Mouse (Mus musculus) fibroblast of lung, adult 2 months (primary cell): ENCODE data around the gene Naaladl2.

ENCODE experiments used
- DNase-seq: peaks from one replicate; pipeline ENCODE4 v3.0.0-alpha.2; 2011; ENCODE audit warnings: low read depth

Gene Naaladl2

DNA sequence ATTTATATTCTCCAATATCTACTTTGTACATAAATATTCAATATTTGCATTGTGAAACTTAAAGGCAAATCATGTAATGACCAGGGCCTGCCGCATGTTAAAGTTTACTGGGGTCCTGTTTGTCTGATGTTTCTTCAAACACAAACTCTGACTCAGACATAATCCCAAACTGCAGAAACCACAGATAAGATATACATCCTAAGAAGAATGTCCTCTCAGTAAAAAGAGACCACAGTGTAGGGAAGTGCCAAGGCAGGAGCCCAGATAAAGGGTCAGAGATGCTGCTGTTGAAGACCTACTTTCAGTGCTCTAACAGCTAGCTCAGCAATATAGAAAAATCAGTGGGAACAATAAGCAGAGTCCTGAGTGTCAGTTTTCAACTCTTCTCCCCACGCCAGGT lies 201.9 kb downstream of the Naaladl2 start:
- no peak for DNase-seq

DNA sequence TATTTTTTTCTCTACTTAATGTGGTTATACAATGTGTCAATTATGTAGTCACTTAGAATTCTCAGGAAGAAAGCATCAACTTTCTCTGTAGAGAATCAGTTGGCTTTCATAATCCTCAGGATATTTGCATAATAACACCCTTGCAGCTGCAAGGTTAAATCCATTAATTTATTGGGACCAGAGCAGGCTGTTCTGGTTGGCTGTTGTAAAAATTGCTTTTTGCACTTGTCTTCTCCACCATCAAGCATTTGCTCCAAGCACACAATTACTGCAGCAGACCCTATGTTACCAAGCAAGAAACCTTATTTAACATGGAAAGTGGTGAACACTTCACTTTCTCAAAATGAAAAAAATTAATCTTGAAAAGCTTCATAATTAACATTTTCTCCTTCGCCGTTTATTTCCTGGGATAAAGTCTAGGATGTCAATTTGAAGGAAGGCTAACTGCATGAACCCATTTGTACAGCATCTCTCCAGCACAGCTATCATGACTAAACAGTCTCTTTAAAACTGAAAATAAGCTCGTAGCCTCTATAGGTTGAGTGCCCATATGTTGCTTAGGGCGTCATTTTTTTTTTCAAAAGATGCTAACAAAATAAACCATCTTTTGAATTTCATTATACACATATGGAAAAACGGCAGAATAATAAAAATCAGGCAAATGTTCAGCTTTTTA lies 205.4 kb downstream of the Naaladl2 start:
- DNase-seq, result no peak

DNA sequence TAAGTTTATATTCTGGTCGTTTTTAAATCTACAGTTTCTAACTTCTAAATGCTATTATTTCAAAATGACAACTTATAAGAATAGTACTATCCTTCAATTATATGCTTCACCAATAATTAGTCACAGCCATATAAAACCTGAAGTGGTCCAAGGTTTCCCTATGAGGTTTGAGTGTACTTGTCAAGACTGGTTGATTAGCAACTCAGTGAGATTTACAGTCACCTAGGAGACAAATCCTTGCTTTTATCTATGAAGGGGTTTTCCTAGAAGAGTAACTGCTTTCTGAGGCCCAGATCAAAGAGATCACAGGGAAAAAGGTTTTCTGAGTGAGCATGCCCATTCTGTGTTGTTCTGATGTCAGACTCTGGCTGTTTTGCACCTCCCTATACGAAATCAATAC lies 222.2 kb downstream of the Naaladl2 start:
- no peak for DNase-seq

DNA sequence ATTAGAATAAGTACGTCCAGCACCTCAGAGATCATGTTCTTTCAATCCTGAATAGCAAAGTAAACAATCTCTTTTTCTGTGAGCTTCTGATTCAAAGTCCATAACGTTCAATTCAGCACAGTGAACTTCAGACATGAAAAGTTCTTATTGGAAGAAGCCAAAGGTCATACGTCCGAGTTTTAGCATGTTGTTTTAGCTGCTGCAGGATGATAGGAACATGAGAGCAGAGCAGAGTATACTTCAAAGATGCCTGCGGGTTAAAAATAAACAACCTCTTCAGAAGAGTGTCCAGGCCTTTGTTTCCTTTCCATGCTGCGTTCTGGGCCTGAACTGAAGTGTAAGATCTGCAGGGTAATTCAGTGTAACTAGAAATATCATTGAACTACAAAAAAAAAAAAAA lies 222.7 kb downstream of the Naaladl2 start:
- no peak for DNase-seq

DNA sequence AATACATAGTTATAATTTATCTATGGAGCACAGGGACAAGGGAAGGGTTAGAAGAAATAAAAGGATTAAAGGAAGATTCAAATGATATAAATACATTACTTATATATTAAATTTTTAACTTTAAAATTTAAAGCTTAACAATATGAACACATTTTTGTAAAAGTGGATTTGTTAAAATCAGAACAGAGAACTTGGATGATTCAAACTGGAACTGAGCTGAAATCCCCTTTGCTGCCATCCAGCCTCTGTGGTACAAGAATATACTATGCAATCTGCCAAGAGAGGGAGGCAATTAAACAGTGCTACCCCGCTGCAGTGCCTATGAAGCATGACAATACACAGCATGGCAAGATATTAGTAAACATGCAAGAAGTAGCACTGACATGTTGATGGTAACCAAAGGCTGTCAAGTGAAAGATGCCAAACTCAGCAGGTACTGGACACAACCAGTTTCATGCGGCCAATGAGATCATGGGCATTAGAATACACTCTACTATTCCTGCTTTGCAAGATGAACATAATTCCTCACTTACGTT lies 238.6 kb downstream of the Naaladl2 start:
- DNase-seq, result no peak

DNA sequence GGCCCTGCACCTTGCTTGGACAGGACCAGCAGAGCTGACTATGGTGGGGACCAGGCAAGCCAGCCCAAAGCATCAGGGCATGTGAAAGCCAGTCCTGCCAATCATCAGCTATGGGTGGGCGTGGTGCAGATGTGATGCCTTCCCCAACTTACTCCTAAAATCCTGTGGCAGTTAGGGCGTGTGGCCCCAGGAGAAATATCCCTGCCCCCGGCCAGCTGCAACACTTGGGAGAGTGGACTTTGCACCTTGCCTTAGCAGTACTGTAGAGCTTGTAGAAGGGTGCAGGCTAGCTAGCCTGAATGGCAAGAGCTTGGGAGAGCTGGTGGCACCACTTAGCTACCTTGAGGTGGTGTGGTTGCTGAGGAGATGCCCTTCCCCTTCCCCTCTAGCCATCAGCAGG lies 255.3 kb downstream of the Naaladl2 start:
- DNase-seq, result no peak

DNA sequence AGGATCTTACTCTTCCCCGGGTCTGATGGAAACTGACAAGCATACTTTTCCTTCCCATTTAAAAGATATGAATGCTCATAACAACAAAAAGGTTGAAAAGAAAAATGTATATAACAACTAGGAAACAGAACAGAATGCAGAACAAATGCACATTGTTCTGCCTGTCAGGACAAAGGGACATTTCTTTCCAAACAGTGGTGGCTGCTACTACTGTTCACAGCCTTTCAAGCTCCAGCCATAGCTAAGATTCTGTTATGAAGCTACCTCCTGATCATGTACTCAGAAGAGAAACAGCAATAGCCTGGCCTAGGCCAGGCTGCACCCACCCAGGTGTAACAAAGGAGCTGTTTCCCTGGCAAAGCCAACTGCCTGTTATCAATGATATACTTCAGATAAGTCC lies 271.8 kb downstream of the Naaladl2 start:
- DNase-seq, result no peak

DNA sequence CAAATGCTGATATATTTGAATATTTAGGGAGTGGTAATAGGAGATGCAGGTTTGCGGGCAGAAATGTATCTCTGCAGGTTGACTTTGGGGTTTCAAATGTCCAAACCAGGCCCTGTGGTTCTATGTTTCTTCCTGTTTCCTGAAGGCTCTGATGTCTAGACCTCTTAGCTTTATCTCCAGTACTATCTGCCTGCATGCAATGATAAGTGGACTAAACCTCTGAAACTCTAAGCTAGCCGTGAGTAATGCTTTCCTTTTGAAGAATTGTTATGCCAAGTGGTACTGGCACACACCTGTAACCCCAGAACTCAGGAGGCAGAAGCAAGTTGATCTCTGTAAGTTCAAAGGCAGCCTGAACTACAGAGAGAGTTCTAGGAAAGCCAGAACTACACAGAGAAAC lies 291.1 kb downstream of the Naaladl2 start:
- DNase-seq, result no peak

DNA sequence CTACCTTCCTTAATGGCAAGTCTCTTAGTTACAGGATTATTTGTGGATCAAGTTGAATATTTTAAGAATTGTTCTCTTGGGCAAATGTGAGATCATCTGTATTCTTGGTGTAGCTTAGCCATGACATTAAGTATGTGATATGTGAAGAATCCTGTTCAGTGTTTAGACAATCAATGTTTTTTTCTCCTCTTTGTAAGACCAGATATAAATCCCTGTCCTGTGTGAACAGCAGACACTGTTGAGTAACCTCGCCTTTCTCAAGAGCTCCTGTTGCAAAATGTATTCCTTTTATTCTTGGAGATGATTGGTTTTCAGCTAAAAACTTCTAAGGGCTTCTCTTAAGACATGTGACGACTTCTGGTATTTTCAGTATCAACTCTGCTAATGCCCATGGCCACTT lies 347.3 kb downstream of the Naaladl2 start:
- no peak for DNase-seq

DNA sequence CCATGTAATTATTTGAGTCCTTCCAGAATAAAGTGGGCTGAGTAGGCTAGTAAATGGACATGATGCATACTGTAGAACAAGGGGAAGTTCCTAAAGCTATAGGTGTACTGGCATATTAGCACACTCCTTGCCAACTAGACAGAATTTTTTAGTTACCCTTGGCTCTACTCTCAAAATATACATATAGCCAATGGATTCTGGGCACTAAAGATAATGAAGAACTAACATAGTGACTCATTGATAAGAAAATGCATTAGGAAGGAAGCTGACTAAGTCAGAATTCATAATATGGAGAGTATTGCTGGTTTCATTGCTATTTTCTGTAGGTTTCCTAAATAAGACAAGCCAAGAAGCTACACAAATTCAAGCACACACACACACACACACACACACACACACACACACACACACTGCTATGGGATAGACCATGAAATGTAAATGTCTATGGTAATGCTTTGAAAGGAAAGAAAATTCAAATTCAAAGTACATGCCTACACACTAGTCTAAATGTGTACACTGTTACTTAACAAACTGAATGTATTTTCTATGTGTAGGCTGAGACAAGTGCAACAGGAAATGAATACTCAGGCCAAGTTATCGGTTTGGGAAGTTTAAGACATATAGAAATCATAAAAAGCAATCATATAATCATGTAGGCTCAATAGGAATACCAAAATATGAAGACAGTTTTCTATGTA lies 356.5 kb downstream of the Naaladl2 start:
- no peak for DNase-seq

DNA sequence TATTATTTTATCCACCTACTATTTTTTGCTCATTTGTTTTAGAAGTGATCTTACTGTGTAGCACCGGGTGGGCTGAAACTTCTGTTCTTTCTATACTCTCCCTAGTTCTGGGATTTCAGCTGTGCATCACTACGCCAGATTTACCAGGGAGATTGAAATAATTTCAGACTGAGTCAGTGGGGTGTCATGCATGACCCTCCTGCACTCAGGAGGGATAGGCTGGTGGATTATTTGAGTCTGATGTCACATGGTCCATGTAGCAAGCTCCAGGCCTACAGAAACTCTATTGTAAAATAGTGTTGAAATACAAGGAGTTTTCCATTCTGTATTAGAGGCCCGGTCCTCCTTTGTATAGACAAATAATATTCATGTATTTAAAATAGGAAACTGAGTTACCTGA lies 360.0 kb downstream of the Naaladl2 start:
- DNase-seq, result no peak

DNA sequence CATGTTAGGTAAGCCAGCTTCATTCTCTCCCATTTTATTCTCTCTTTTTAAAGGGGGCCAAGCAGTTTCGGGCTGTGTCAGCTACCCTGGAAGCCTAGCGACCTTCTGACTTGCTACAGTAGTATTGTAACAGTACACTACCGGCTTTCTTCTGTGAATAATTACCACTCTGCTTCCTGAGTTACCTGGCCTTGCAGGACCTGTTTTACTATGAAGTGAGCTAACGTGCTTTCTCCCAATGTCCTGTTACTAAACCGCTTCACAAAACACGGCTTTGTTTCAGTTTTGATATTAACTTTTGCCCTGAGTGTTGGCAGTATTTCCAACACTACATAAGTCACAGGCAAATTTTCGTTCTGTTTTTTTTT lies 360.6 kb downstream of the Naaladl2 start:
- no peak for DNase-seq

DNA sequence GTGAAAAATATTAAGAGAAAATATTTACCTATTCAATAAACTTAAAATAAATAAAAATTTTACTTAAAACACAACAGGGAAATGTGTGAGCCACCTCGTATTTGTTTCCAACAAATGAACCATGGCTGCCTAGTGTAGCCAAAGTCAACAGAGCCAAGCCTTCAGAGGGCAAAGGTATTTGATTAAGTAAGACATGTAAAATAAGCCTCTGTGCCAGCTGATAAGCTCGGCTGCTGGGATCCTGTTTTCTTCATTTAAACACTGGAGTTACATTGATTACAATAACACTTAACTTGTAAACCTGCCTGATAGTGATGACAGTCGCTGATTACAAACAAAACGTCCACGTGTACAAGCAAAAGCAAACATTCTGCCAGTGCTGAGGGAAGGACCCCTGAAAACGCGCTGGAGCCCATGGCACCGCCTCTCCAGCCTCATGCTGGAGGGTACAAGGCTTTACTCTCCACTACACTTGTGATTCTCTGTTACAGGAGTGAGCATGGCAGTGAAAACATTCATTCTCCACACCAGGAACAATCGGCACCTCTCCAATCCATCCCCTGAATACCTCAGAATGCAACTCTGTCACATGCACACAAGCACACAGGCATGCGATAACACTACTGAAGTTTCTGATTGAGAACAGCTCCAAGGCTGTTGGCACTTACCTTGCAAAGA lies 361.1 kb downstream of the Naaladl2 start:
- DNase-seq, result no peak

DNA sequence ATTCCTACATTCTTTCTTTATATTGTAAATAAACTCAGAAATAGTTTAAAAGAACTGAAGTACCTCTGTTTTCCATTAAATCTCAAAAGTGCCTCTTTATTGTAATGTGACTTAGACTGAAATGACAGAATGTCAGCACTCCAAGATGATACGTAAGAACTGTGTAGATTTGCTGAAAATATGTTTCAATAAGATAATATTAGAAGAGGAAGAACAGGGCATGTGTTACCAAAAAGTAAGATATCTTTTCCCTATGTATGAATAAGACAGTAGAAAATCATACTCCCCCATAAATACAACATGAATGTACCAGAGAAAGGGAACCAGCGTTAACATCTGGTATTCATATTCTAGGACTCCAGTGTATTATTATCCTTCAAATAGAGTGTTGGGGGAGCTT lies 362.4 kb downstream of the Naaladl2 start:
- DNase-seq, result no peak

DNA sequence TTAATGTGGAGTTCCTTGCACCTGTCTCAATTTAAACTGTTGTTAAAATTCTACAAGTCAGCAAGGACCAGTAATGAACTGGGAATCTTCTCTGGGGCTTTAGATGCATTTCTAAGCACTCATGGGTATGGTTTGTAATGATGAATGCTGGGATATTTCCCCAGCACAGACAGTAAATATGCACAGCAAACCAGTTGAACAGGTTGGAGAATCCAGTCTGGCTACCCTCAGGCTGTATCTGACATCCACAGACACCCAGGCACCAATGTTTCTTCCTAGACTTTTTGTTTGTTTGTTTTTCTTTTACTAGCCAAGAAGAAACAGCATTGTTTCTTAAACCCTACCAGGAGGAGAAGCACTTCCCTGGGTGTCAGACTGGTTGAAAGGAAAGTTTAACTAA lies 365.6 kb downstream of the Naaladl2 start:
- DNase-seq, result no peak

DNA sequence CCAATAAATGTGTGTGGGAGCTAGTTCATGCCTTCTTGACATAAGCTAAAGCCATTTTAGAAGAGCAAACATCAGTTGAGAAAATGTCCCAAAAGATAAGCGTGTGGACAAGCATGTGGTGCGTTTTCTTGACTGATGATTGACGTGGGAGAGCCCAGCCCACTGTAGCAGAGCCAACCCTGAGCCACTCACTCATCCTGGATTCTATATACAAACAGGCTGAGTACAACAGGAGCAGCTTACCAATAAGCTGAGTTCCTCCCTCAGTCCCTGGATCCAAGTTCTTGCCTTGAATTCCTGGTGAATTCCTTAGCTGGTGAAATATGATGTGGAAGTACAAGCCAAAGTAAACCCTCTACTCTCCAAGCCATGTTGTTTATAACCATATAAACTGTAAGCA lies 395.0 kb downstream of the Naaladl2 start:
- peak; percentile 13 for DNase-seq

DNA sequence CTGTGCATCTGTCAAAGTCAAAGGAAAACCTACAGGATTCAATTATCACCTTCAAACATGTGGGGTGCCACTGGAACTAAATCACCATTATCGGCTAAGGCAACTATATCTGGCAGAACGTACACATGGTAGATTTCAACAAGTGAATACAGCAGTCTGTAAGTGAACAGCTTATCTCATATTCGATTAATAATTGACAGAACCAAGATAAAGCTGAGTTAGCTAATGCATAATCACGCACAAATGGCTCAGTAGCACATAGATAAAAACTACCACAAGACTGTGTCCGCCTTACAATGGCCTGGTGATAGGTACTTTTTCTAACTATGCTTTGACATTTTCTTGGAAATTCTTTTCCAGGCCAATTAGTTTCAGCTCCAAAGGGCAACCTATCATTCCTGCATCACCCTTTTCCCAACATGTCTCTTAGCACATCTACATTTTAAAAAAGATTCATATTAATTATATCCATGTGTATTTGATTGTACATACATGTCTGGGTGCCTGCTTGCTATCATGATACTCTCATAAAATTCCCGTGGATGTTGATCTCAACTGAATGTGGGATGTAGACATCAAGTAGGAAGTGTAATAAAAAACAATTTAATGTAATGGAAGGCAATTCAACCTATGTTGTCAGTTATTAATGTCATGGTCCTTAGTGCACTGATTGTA lies 396.7 kb downstream of the Naaladl2 start:
- no peak for DNase-seq

DNA sequence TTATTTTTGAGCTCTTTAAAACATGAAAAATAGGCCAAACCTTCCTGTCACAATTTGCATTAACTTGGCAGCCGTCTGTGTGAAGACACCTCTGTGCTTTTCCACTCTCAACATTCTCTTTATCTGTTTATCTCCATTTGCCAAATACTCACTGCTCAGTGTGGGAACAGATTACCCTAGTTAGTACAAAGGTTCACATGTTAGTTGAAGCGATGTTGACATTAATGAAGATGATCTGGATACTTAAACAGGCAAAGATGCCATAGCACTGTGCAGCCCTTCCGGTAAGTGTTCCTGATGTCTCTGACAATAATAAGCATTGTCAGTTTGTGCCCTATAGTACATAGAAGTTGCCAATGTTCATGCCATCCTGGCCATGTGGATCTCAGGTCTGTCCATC lies 400.1 kb downstream of the Naaladl2 start:
- DNase-seq, result no peak

DNA sequence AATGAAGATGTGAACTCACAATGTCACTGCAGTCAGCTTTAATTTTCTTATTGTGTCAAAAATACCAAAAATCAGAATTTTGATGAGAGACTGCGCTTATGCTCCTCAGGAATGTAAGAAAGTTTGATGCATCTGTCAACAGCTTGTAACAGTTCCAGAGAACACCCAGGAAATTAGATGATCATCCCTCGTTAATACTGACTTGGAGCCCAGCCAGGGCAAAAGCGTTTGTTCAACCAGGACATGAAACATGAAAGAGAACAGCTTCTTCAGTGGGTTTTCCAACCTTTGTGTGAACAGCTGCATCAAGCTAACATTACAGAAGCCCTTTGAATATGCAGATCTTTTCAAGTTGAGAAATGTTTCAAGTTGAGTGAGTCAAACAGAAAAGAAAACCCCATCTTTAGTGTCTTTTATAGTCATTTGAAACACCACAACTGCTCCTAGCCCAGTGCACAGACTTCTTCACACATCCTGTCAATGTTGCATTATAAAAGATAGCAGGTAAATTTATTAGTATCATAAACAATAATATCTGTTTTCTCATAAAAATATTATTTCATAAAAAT lies 424.8 kb downstream of the Naaladl2 start:
- DNase-seq, result no peak

DNA sequence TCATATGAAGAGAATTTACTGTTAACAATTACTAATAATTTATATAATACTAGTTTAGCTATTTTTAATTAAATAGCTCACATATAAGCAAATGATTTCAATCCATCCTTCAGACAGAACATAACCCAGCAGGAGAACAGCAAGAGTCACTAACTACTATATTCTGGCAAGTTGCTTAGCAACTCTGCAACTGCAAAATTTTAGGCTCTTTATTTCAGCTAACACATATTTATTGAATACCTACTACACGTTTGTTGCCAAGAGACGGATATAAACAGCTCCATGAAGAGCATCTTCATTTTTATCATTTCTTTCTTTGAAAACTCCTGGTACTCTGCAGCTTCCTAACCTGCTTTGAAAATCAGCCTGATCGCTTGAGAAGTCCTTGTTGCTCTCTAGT lies 429.3 kb downstream of the Naaladl2 start:
- no peak for DNase-seq

DNA sequence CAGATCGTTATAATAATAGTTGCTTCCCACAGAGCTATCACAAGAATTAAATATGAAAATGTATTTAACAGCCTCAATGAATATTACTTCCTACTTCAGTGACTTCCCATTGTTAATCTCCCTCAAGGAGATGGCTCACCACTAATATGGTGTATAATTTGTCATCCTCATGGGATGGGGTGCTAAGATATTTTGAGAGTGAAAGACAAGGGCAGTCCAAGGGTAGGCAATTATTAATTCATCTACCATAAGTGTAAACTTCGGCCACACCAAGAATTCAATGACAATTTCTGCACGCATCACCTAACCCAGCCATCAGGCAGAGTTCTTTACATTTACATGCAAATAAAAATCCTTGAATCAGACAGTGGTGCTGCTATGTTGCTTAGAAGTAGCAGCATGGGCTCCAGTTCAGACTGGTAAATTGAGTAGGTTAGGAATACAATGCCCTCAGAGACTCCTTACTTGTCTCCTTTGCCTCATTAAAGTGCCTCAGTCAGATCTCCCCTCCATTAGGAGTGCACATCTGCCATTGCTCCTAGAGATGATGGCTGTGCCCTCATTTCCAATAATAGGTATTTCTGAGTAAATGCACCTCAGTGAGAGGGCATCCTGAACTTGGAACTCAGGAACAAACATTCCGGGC lies 438.2 kb downstream of the Naaladl2 start:
- DNase-seq, result no peak
